Mouse (Mus musculus) monocyte, adult 2 months (primary cell): Measurements from ENCODE around the gene Nup107.
"Not testable (repeated sequence)": the region's sequence is repeated elsewhere in the genome, so short reads cannot be mapped to it uniquely, and the experiment has no call there.

ENCODE experiments used
- DNase-seq, 2 experiments: peaks; one replicate each; pipeline ENCODE4 v3.0.0; 2022; ENCODE audit warnings: low spot score in 2 of 2, low read depth in 1 of 2

Gene Nup107

DNA sequence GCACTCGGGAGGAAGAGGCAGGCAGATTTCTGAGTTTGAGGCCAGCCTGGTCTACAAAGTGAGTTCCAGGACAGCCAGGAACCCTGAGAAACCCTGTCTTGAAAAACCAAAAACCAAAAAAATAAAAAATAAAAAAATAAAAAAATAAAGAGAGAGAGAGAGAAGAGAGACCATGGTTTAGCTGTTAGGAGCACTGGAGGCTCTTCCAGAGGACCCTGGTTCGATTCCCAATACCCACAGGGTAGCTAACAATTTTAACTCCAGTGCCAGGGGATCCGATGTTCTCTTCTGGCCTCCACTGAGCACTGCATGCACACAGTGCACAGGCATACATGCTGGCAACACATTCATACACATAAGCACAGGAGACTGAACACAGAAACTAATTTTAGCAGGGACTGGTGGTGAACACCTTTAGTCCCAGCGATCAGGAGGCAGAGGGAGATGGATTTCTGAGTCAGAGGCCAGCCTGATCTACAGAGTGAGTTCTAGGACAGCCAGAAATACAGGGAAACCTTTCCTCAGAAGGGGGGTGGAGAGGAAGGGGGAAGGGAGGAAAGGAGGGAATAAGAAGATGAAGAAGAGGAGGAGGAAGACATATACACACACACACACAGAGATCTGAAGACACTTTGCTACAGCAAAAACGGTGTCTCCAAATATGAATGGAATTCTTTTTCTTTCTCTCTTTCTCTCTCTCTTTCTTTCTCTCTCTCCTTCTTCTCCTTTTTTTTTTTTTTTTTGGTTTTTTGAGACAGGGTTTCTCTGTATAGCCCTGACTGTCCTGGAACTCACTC, 39.5 kb downstream of the Nup107 start:
- DNase-seq: no peak

GRCm38 (mm10) chr10:117752304-117752821, 40.1 kb downstream of the Nup107 start:
- no peak for DNase-seq

GRCm38 (mm10) chr10:117751744-117752143, 40.8 kb downstream of the Nup107 start:
- no peak for DNase-seq

DNA sequence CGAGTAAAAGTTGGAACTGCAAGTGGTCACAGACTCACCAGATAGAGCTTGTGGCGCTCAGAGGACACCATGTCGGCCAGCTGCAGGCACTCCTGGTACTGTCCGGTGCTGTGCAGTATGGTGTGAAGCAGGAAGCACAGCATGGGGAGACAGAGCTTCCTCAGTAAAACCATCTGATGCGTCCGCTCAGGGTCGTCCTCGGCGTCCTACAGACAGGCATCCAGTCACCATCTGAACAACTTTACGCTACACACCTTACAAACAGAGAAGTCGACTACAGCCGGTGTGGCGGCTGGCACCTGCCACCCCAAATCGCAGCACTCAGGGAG, 41.3 kb downstream of the Nup107 start:
- DNase-seq: no peak

- no peak for DNase-seq
Observed at GRCm38 (mm10) chr10:117750529-117751281, 41.8 kb downstream of the Nup107 start.

DNA sequence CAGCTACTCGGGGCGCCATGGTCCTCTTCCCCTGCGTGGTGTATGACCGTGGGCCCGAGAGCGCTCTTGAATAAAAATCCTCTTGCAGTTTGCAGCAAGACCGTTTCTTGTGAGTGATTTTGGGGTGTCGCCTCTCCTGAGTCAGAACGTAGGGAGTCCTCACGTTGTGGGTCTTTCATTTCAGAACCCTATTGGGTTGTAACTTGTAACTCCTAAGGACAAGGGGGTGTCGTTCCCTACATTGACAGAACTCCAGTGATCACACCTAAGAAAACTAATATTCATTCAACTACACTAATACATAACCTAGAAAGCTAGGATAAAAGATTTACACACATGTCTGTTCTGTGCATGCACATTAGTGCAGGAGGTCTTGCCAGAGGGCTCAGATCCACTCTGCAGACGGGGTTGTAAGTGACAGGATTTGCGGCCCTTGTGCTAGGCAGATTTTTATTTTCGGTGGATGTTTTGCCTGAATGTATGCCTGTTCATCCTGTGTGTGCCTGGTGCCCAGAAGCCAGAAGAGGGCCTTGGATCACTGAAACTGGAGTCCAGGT, 42.6 kb downstream of the Nup107 start:
- DNase-seq: no peak

- DNase-seq: no peak
Observed at GRCm38 (mm10) chr10:117749050-117749686, 43.3 kb downstream of the Nup107 start.

DNA sequence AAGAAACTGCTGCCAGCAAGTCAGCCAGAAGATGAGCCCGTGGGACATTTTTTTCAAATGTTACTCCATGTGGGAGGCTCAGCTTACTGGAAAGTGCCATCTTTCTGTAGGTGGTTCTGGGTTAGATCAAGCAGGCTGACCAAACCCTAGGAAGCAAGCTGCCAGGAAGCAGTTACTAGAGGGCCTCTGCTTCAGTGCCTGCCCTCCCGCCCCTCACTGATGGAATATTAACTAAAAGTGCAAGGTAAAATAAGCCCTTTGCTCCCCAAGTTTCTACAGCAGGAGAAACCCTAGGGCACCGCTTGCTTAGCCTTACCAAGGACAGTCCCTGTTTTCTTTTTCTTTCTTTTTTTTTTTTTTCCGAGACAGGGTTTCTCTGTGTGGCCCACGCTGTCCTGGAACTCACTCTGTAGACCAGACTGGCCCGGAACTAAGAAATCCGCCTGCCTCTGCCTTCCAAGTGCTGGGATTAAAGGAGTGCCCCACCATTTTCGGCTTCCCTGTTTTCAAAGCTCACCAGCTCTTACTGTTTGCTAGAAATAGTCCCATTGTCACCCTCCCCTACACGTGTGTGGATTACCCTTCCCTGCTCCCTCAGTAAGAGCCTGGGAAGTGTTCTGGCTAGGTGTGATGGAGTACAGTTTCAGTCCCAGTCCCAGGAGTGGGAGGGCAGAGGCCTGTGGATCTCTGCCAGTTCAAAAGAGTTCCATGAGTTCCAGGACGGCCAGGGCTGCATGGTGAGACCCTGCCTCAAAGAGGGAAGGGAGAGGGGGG, 44.0 kb downstream of the Nup107 start:
- DNase-seq: no peak

DNA sequence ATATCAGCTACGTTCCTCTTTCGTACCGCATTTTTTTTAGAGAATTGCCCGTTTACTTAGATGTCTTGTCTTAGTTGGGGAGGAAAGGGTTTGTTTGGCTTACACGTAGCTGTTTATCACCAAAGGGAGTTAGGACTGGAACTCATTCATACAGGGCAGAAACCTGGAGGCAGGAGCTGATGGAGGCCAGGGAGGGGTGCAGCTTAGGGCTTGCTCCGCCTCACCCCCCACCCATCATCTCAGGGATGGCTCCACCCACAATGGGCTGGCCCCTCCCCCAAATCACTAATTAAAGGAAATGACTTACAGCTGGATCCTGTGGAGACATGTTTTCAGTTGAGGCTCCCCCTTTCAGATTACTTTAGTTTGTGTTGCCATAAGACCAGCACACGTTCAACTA, 44.8 kb downstream of the Nup107 start:
- DNase-seq: no peak

- DNase-seq: peak; percentile 86 to 95
Observed at GRCm38 (mm10) chr10:117746297-117746883, 46.1 kb downstream of the Nup107 start, which contains the start of gene Slc35e3. TSS of gene Slc35e3 (minus strand) at chr10:117746365.

GRCm38 (mm10) chr10:117745570-117746296, 46.8 kb downstream of the Nup107 start:
- not testable (repeated sequence) for DNase-seq

GRCm38 (mm10) chr10:117743917-117744316, 48.6 kb downstream of the Nup107 start:
- no peak for DNase-seq

DNA sequence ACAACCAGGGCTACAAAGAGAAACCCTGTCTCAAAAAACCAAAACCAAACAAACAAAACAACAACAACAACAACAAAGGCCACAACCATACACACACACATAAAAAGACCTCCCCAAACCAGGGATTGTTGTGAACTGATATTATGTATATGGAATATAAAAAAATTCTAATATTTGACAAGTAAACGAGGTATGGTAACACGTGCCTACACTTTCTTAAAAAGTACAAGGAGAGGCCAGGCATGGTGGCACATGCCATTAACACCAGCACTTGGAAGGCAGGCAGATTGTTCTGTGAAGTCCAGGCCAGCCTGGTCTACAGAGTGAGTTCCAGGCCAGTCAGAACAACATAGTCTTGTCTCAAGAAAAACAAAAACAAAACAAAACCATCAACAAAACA, 49.3 kb downstream of the Nup107 start:
- DNase-seq: no peak

DNA sequence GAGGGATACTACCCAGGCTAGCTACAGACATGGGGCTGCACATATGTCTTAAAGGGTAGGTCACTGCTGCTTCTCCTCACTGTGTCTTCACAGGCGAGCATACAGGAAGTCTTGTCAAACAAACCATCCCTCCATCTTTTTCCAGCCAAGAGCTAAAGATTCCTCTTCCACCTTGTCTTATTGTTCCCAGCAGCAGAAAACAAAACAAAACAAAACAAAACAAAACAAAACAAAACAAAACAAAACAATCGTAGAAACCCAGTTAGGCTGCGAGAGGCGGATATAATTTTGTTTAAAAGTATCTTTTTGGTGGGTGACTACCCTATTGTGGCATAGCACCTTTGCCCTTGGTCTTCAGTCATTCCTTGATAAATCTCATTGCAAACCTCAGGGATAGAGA, 49.9 kb downstream of the Nup107 start:
- no peak for DNase-seq

- no peak for DNase-seq
Observed at GRCm38 (mm10) chr10:117741698-117742475, 50.6 kb downstream of the Nup107 start.

DNA sequence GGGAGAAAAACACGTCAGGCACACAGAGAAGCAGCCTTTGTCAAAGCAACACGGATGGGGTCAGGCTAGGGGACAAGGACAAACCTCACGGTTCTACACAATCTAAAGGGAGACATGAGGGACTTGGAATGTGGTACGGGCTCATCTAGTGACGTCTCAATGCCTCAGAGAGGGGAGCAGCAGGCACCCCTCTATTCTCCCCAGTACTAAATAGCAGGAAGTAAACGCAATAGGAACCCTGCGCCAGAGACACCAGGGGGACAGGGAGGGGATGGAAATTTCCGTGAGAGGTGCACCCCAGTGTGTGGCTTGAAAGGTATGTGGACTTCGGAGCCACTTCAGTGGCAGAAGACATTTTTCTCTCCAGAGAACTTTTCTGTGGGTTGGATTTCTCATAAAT, 51.6 kb downstream of the Nup107 start:
- no peak for DNase-seq

DNA sequence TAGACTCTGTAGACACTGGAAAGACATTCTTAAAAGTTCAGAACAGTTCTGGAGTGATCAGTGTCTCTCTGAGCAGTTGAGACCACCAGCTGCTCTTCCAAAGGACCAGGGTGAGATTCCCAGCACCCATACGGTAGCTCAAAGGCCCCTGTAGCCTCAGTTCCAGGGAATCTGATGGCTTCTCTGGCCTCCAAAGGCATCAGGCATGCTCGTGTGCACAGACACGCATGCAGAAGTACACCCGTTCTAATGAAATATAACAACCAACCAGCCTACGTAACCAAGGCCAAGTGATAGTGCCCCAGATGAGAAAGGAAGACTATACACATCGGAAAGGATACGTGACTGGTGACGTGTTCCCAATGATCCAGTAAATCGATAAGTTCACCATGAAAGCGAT, 52.3 kb downstream of the Nup107 start:
- DNase-seq: no peak

GRCm38 (mm10) chr10:117739648-117739948, 52.9 kb downstream of the Nup107 start:
- no peak for DNase-seq
